Mouse (Mus musculus) gastrocnemius, postnatal 25 days (tissue): Measurements from ENCODE around the gene Ccnb1ip1. TPM values are rescaled to one million over a fixed set of nuclear protein-coding genes. Genes with fewer than 3 reads are reported as not detected.

Experiments
- DNase-seq: peaks from one replicate; pipeline ENCODE4 v3.0.0; 2022
- total RNA-seq, 2 experiments: library from RNA; stranded (reverse); gene quantifications; 1 replicate in 1 of 2; 2 replicates in 1 of 2; pipeline ENCODE4 v1.2.3; 2021

Ccnb1ip1 gene
- total RNA-seq, 2 experiments from 2014 or later = not detected

- no peak for DNase-seq
Measured at GRCm38 (mm10) chr14:50784391-50785250, 22.9 kb downstream of the Ccnb1ip1 start.

- no peak for DNase-seq
Measured at GRCm38 (mm10) chr14:50782166-50782565, 25.4 kb downstream of the Ccnb1ip1 start.

- DNase-seq = no peak
Measured at GRCm38 (mm10) chr14:50771342-50771741, 36.2 kb downstream of the Ccnb1ip1 start.

- no peak for DNase-seq
Measured at GRCm38 (mm10) chr14:50765736-50766135, 41.8 kb downstream of the Ccnb1ip1 start.

- no peak for DNase-seq
Measured at GRCm38 (mm10) chr14:50758416-50759085, 49.0 kb downstream of the Ccnb1ip1 start.

GRCm38 (mm10) chr14:50744994-50745393, 62.5 kb downstream of the Ccnb1ip1 start, which contains the start of gene Olfr749:
Gene Olfr749, minus strand, starts transcription at chr14:50745094.
- DNase-seq = no peak

- DNase-seq = no peak
Measured at GRCm38 (mm10) chr14:50741584-50741983, 65.9 kb downstream of the Ccnb1ip1 start.

GRCm38 (mm10) chr14:50740334-50740733, 67.2 kb downstream of the Ccnb1ip1 start:
- DNase-seq = no peak

Other genes with a start within 250 kb of the Ccnb1ip1 start
- gene Olfr744, start 192.9 kb downstream of the Ccnb1ip1 start, total RNA-seq = not detected
- not detected for gene Olfr745, start 168.3 kb downstream of the Ccnb1ip1 start, total RNA-seq
- gene Olfr746, start 160.6 kb downstream of the Ccnb1ip1 start, total RNA-seq = not detected
- gene Olfr747, start 114.5 kb downstream of the Ccnb1ip1 start, total RNA-seq = not detected
- gene Olfr748, start 100.4 kb downstream of the Ccnb1ip1 start, total RNA-seq = not detected
- not detected for gene Olfr749, start 62.6 kb downstream of the Ccnb1ip1 start, total RNA-seq
- 1 to 10 TPM; 7.4 to 8.2 TPM for gene Ttc5, start 22.2 kb downstream of the Ccnb1ip1 start, total RNA-seq
- gene Parp2, start 109 bp upstream of the Ccnb1ip1 start, total RNA-seq = 1 to 10 TPM; 7.5 to 8.5 TPM
- 10 to 100 TPM in 1 of 2 experiments, 1 to 10 TPM in 1; 8.3 to 10.2 TPM for gene Tep1, start 62.8 kb upstream of the Ccnb1ip1 start, total RNA-seq
- gene Klhl33, start 89.8 kb upstream of the Ccnb1ip1 start, total RNA-seq = 100 to 1,000 TPM in 1 of 2 experiments, 10 to 100 TPM in 1; 97.0 to 105 TPM
- 10 to 100 TPM; 40.1 to 41.8 TPM for gene Osgep, start 117.2 kb upstream of the Ccnb1ip1 start, total RNA-seq
- gene Apex1, start 117.2 kb upstream of the Ccnb1ip1 start, total RNA-seq = 10 to 100 TPM; 23.7 to 24.8 TPM
- 10 to 100 TPM; 12.9 to 14.6 TPM for gene Pip4p1, start 123.1 kb upstream of the Ccnb1ip1 start, total RNA-seq
- gene Pnp, start 123.3 kb upstream of the Ccnb1ip1 start, total RNA-seq = 1 to 10 TPM; 4.4 to 8.7 TPM
- gene Gm49342, start 136.8 kb upstream of the Ccnb1ip1 start, total RNA-seq = 1 to 10 TPM; 1.6 to 1.9 TPM
- under 1 TPM; 0.46 to 0.49 TPM for gene Pnp2, start 148.3 kb upstream of the Ccnb1ip1 start, total RNA-seq
- gene Rnase10, start 200.0 kb upstream of the Ccnb1ip1 start, total RNA-seq = not detected
- gene Rnase9, start 234.1 kb upstream of the Ccnb1ip1 start, total RNA-seq = not detected
- gene Rnase11, start 242.4 kb upstream of the Ccnb1ip1 start, total RNA-seq = not detected
- gene Rnase12, start 249.9 kb upstream of the Ccnb1ip1 start, total RNA-seq = not detected